Mouse (Mus musculus): ENCODE measurements around the gene Tnfrsf14. TPM values are rescaled to one million over a fixed set of nuclear protein-coding genes. Genes with fewer than 3 reads are reported as not detected.

The Tnfrsf14 gene
- polyA plus RNA-seq (2014; fragmentation: Illumina TruSeq; extraction: RNeasy Lipid Tissue Mini Kit (QIAGEN cat#74804); ENCODE audit: low read depth, low replicate concordance), result not detected

DNA sequence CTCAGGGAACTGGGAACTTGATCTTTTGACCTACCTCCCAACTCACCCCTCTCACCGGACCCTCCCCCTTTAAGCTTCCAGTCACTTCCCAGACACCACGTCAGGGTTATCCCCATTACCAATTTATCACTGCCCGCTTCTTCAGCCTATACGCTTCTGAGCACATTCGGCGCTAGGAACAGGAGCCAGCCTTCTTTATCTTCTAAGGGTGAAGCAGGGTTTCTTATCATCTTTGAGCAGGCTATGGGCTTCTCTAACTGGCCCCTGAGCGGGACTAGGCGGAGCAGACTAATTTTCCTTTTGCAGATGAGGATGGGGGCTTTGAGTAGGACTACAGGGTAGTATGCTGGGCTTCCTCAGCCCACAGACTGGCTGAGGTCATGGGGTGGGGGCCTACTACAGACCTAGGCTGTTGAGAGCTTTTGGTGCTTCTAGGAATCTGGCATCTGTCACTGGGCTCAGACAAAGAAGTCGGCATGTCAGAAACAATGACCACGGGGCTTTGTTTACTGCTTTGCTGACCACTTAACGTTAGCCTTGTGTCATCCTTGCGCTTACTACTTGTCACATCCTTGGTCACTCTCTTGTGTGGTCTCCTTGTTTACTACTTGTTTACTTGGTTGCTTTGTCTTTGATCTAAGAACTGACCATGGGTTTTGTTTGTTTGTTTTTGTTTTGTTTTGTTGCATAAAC is at the start of gene Tnfrsf14:
TSS of gene Tnfrsf14 (minus strand) at position 169 of the 693 bp plus-strand sequence.

DNA sequence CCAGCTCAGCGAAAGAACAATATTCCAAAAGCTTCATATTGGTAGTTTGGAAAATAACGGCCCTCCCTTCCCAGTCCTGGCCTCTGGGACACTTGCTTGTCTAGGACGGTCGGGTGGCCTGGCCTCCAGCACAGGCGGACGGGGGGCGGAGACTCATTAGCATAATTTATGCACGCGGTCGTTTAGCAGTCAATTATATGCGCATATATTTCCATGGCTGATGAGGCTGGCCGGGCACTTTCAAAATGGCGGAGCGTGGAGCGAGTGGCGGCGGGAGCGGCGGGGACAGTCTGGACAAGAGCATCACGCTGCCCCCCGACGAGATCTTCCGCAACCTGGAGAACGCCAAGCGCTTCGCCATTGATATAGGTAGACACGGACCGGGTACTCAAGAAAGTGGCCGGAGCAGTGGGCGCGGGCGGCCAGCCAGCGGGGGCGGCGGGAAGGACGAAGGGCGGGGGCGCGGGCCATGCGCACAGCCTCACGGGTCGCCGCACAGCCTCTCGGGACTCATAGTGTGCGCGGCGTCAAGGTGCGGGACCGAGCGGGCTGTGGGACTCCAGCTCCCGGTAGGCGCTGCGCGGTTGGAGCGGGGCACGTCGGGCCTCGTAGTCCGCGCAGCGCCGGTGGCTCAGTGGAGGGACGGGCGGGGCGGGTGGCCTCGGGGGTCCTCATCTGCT is 35.7 kb upstream of the Tnfrsf14 start, which contains the start of gene Pank4:
TSS of gene Pank4 (plus strand) at position 223 of the 680 bp plus-strand sequence.

DNA sequence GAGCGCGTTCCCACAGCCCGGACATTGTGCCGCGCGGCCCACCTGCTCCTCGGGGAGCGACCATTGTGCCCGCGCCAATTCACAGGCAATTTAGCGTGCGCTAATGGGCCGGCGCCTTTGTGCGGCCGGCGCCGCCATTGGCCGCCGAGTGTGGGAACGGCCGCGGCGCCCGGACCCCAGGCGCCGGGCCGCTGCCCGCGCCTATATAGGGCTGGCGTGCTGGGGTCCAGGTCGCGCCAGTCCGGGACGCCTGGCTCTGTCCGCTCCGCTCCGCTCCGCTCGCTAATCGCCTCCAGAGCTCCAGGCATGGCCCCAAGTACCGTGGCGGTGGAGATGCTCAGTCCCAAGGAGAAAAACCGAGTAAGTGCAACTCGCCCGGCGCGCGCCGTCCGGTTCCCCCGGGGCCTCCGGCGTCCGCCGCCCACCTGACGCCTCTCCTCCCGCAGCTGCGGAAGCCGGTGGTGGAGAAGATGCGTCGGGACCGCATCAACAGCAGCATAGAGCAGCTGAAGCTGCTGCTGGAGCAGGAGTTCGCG is 32.4 kb upstream of the Tnfrsf14 start, which contains the start of gene Hes5:
TSS of gene Hes5 (plus strand) at position 234 of the 536 bp plus-strand sequence.

DNA sequence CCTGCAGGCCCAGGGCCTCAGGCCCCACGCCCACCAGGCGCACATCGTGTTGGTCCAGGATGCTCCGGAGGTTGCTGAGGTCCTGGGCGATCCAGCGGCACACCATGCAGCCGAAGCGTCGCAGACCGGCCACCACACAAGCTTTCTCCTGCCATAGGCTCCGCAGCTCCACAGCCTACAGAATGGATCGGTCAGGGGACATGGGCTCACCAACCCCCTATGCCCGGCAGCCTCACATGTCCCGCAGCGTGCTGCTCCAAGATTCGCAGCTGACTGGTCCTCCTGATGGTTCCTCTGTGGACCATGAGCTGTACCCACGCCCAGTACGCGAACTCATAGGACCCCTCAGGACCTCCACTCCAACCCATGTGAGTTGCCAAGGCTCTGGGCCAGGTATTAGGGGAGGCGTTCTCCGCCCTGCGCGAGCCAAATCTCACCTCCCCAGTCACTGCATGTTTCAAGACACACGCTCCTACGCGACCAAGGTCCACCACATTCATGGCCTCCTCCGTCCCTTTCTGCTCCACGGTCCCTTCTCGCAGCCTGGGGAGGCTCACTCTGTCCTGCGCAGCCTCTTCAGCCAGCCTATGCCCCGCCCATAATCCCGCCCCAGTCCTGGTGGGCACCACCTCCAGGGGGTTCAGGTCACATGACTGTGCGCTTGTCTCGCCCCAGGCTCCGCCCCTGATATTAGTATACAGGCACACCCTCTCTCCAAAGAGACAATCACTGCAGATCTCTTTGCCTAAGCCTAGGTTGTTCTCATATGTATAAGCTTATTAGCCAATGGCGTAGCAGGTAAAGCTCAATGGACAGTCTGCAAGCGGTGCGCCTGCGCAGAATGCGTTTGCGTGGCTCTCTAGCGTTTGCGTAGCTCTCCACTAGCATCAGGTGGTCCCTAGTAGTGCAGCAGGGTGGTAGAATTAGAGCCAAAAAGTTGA is 29.6 kb downstream of the Tnfrsf14 start, which contains the start of gene Fam213b:
TSS of gene Fam213b (minus strand) at position 630 of the 941 bp plus-strand sequence.

Other genes with a start within 250 kb of the Tnfrsf14 start
- gene Ttc34, start 91.1 kb downstream of the Tnfrsf14 start, polyA plus RNA-seq (2014; fragmentation: Illumina TruSeq; extraction: RNeasy Lipid Tissue Mini Kit (QIAGEN cat#74804); ENCODE audit: low read depth, low replicate concordance), result not detected
- 3.3 TPM for gene Mmel1, start 59.0 kb downstream of the Tnfrsf14 start, polyA plus RNA-seq (2014; fragmentation: Illumina TruSeq; extraction: RNeasy Lipid Tissue Mini Kit (QIAGEN cat#74804); ENCODE audit: low read depth, low replicate concordance)
- gene Fam213b, start 29.4 kb downstream of the Tnfrsf14 start, polyA plus RNA-seq (2014; fragmentation: Illumina TruSeq; extraction: RNeasy Lipid Tissue Mini Kit (QIAGEN cat#74804); ENCODE audit: low read depth, low replicate concordance), result 2.7 TPM
- gene Hes5, start 32.4 kb upstream of the Tnfrsf14 start, polyA plus RNA-seq (2014; fragmentation: Illumina TruSeq; extraction: RNeasy Lipid Tissue Mini Kit (QIAGEN cat#74804); ENCODE audit: low read depth, low replicate concordance), result not detected
- gene Pank4, start 35.6 kb upstream of the Tnfrsf14 start, polyA plus RNA-seq (2014; fragmentation: Illumina TruSeq; extraction: RNeasy Lipid Tissue Mini Kit (QIAGEN cat#74804); ENCODE audit: low read depth, low replicate concordance), result 4.7 TPM
- not detected for gene Plch2, start 128.2 kb upstream of the Tnfrsf14 start, polyA plus RNA-seq (2014; fragmentation: Illumina TruSeq; extraction: RNeasy Lipid Tissue Mini Kit (QIAGEN cat#74804); ENCODE audit: low read depth, low replicate concordance)
- 3.3 TPM for gene Pex10, start 138.5 kb upstream of the Tnfrsf14 start, polyA plus RNA-seq (2014; fragmentation: Illumina TruSeq; extraction: RNeasy Lipid Tissue Mini Kit (QIAGEN cat#74804); ENCODE audit: low read depth, low replicate concordance)
- 210 TPM for gene Rer1, start 157.8 kb upstream of the Tnfrsf14 start, polyA plus RNA-seq (2014; fragmentation: Illumina TruSeq; extraction: RNeasy Lipid Tissue Mini Kit (QIAGEN cat#74804); ENCODE audit: low read depth, low replicate concordance)
- gene Morn1, start 158.0 kb upstream of the Tnfrsf14 start, polyA plus RNA-seq (2014; fragmentation: Illumina TruSeq; extraction: RNeasy Lipid Tissue Mini Kit (QIAGEN cat#74804); ENCODE audit: low read depth, low replicate concordance), result 4.8 TPM

All from adrenal gland, adult 10 weeks (tissue).